Mouse (Mus musculus): Measurements from ENCODE around the gene Tcl1. TPM values are rescaled to one million over a fixed set of nuclear protein-coding genes. Genes with fewer than 3 reads are reported as not detected.
A peak's percentile ranks its signal among the peaks of the same experiment; 100 is the strongest.

Tcl1 gene
- not detected in 2 replicates for polyA plus RNA-seq (2015; fragmentation: Nextera tagmentation; extraction: Ambion mirVana)

- no peaks in the 10 kb centered on the region for H3K4me1 ChIP-seq (replicated peaks)
- no peak within 1 kb of the TSS for H3K27ac ChIP-seq (replicated peaks)
- H3K36me3 ChIP-seq: no peaks in the 10 kb centered on the region
- H3K27me3 ChIP-seq: no peaks in the 10 kb centered on the region
- no peak within 1 kb of the TSS for H3K4me2 ChIP-seq
- H3K4me3 ChIP-seq: no peak within 1 kb of the TSS
- H3K9ac ChIP-seq: no peak within 1 kb of the TSS
- H3K9me3 ChIP-seq: no peaks in the 10 kb centered on the region
- ATAC-seq (ENCODE audit: low FRiP score, low read depth): no peak
- 94% methylated on average over 22 of the region's 22 CpGs for WGBS
Measured at GRCm38 (mm10) chr12:105222601-105223319, at the start of gene Tcl1. TSS of gene Tcl1 (minus strand) at chr12:105222793.

- no peak overlapping the region for H3K9ac ChIP-seq
- peak overlapping the region; percentile 38; the same call in 1 of the 2 replicates for H3K27ac ChIP-seq (replicated peaks)
- no peak for ATAC-seq (ENCODE audit: low FRiP score, low read depth)
- no peak overlapping the region for H3K4me3 ChIP-seq
- no peak overlapping the region for H3K4me2 ChIP-seq
- no peaks in the 10 kb centered on the region for H3K36me3 ChIP-seq
- H3K9me3 ChIP-seq: no peaks in the 10 kb centered on the region
- WGBS: 54% methylated on average over 17 of the region's 17 CpGs
- no peaks in the 10 kb centered on the region for H3K27me3 ChIP-seq
- H3K4me1 ChIP-seq (replicated peaks): peaks cover 12% of the 10 kb centered on the region; the same call in 1 of the 2 replicates
Measured at GRCm38 (mm10) chr12:105271016-105271965, 48.7 kb upstream of the Tcl1 start.

GRCm38 (mm10) chr12:105267076-105267475, 44.5 kb upstream of the Tcl1 start:
- no peak overlapping the region for H3K4me3 ChIP-seq
- peaks cover 15% of the 10 kb centered on the region; the same call in 1 of the 2 replicates for H3K4me1 ChIP-seq (replicated peaks)
- H3K27ac ChIP-seq (replicated peaks): no peak overlapping the region
- H3K9ac ChIP-seq: no peak overlapping the region
- H3K27me3 ChIP-seq: no peaks in the 10 kb centered on the region
- H3K9me3 ChIP-seq: no peaks in the 10 kb centered on the region
- 84% methylated on average over 5 of the region's 5 CpGs for WGBS
- H3K36me3 ChIP-seq: no peaks in the 10 kb centered on the region
- H3K4me2 ChIP-seq: no peak overlapping the region
- ATAC-seq (ENCODE audit: low FRiP score, low read depth): no peak

GRCm38 (mm10) chr12:105266096-105266495, 43.5 kb upstream of the Tcl1 start:
- Histone ChIP-seq H3K4me1 (replicated peaks) (peaks cover 10% of the 10 kb centered on the region; the same call in 1 of the 2 replicates), H3K4me3 (no peak overlapping the region), H3K36me3 (no peaks in the 10 kb centered on the region), H3K27me3 (no peaks in the 10 kb centered on the region), H3K4me2 (no peak overlapping the region), H3K9me3 (no peaks in the 10 kb centered on the region), H3K9ac (no peak overlapping the region), H3K27ac (replicated peaks) (no peak overlapping the region)
- WGBS: 10% methylated on average over 3 of the region's 3 CpGs
- ATAC-seq (ENCODE audit: low FRiP score, low read depth): no peak

GRCm38 (mm10) chr12:105259221-105259620, 36.6 kb upstream of the Tcl1 start:
- no peaks in the 10 kb centered on the region for H3K36me3 ChIP-seq
- no peaks in the 10 kb centered on the region for H3K27me3 ChIP-seq
- ATAC-seq (ENCODE audit: low FRiP score, low read depth): no peak
- 35% methylated on average over 4 of the region's 4 CpGs for WGBS
- H3K4me1 ChIP-seq (replicated peaks): peaks cover 6% of the 10 kb centered on the region; the same call in 1 of the 2 replicates
- H3K4me2 ChIP-seq: no peak overlapping the region
- H3K4me3 ChIP-seq: no peak overlapping the region
- no peaks in the 10 kb centered on the region for H3K9me3 ChIP-seq
- H3K9ac ChIP-seq: no peak overlapping the region
- no peak overlapping the region for H3K27ac ChIP-seq (replicated peaks)

GRCm38 (mm10) chr12:105258787-105259186, 36.2 kb upstream of the Tcl1 start:
- no peaks in the 10 kb centered on the region for H3K27me3 ChIP-seq
- WGBS: 10% methylated on average over 9 of the region's 9 CpGs
- peaks cover 4% of the 10 kb centered on the region; the same call in 1 of the 2 replicates for H3K4me1 ChIP-seq (replicated peaks)
- no peak overlapping the region for H3K27ac ChIP-seq (replicated peaks)
- no peak for ATAC-seq (ENCODE audit: low FRiP score, low read depth)
- no peaks in the 10 kb centered on the region for H3K9me3 ChIP-seq
- no peak overlapping the region for H3K9ac ChIP-seq
- no peaks in the 10 kb centered on the region for H3K36me3 ChIP-seq
- H3K4me2 ChIP-seq: no peak overlapping the region
- H3K4me3 ChIP-seq: no peak overlapping the region

GRCm38 (mm10) chr12:105253796-105254195, 31.2 kb upstream of the Tcl1 start:
- Histone ChIP-seq H3K9me3 (no peaks in the 10 kb centered on the region), H3K4me2 (no peak overlapping the region), H3K27ac (replicated peaks) (no peak overlapping the region), H3K9ac (no peak overlapping the region), H3K36me3 (no peaks in the 10 kb centered on the region), H3K4me3 (no peak overlapping the region), H3K4me1 (replicated peaks) (peaks cover 19% of the 10 kb centered on the region), H3K27me3 (no peaks in the 10 kb centered on the region)
- 94% methylated on average over 3 of the region's 3 CpGs for WGBS
- no peak for ATAC-seq (ENCODE audit: low FRiP score, low read depth)

GRCm38 (mm10) chr12:105248763-105249233, 26.2 kb upstream of the Tcl1 start:
- 0 out of 2 replicates have a peak overlapping the region, but pooled peaks have one; percentile 6 for H3K9ac ChIP-seq
- H3K27ac ChIP-seq (replicated peaks): peak overlapping the region; percentile 60; the same call in 1 of the 2 replicates
- no peak overlapping the region for H3K4me3 ChIP-seq
- peak overlapping the region; percentile 33 for H3K4me2 ChIP-seq
- 3% methylated on average over 9 of the region's 9 CpGs for WGBS
- ATAC-seq (ENCODE audit: low FRiP score, low read depth): peak; percentile 57; the same call in 1 of the 2 replicates
- peaks cover 28% of the 10 kb centered on the region for H3K4me1 ChIP-seq (replicated peaks)
- H3K27me3 ChIP-seq: no peaks in the 10 kb centered on the region
- no peaks in the 10 kb centered on the region for H3K36me3 ChIP-seq
- H3K9me3 ChIP-seq: no peaks in the 10 kb centered on the region

- WGBS: 48% methylated on average over 9 of the region's 9 CpGs
Measured at GRCm38 (mm10) chr12:105239060-105239459, 16.5 kb upstream of the Tcl1 start.

GRCm38 (mm10) chr12:105235091-105235490, 12.5 kb upstream of the Tcl1 start:
- no peak overlapping the region for H3K27ac ChIP-seq (replicated peaks)
- H3K9me3 ChIP-seq: no peaks in the 10 kb centered on the region
- no peak overlapping the region for H3K4me2 ChIP-seq
- no peak for ATAC-seq (ENCODE audit: low FRiP score, low read depth)
- no peak overlapping the region for H3K4me3 ChIP-seq
- 79% methylated on average over 3 of the region's 3 CpGs for WGBS
- no peaks in the 10 kb centered on the region for H3K27me3 ChIP-seq
- no peaks in the 10 kb centered on the region for H3K36me3 ChIP-seq
- no peak overlapping the region for H3K9ac ChIP-seq
- peaks cover 19% of the 10 kb centered on the region for H3K4me1 ChIP-seq (replicated peaks)

More at GRCm38 (mm10) chr12:105239060-105239459, 16.5 kb upstream of the Tcl1 start:
- no peak for ATAC-seq (ENCODE audit: low FRiP score, low read depth)
- H3K27me3 ChIP-seq: no peaks in the 10 kb centered on the region
- no peak overlapping the region for H3K9ac ChIP-seq
- H3K4me3 ChIP-seq: no peak overlapping the region
- H3K27ac ChIP-seq (replicated peaks): peak overlapping the region; percentile 59
- no peaks in the 10 kb centered on the region for H3K9me3 ChIP-seq
- no peak overlapping the region for H3K4me2 ChIP-seq
- H3K36me3 ChIP-seq: no peaks in the 10 kb centered on the region
- peaks cover 17% of the 10 kb centered on the region for H3K4me1 ChIP-seq (replicated peaks)

- ATAC-seq (ENCODE audit: low FRiP score, low read depth): no peak; the same call in 1 of the 2 replicates
- WGBS: 38% methylated on average over 11 of the region's 11 CpGs
- peak overlapping the region; percentile 37 for H3K4me2 ChIP-seq
- H3K27ac ChIP-seq (replicated peaks): peak overlapping the region; percentile 32
- H3K36me3 ChIP-seq: no peaks in the 10 kb centered on the region
- no peak overlapping the region for H3K9ac ChIP-seq
- H3K9me3 ChIP-seq: no peaks in the 10 kb centered on the region
- H3K27me3 ChIP-seq: no peaks in the 10 kb centered on the region
- H3K4me3 ChIP-seq: no peak overlapping the region
- H3K4me1 ChIP-seq (replicated peaks): peaks cover 16% of the 10 kb centered on the region
Measured at GRCm38 (mm10) chr12:105234362-105234761, 11.8 kb upstream of the Tcl1 start.
